ENCODE assay signal across 12 mouse cellular contexts in genomic region chr10:78001796-78002195, GRCm38 (mm10). TPM values are rescaled to one million over a fixed set of nuclear protein-coding genes. Genes with fewer than 3 reads are reported as not detected.
DNase-seq lines count a peak whose midpoint lies in the region; ATAC-seq and TF ChIP-seq lines count a peak whose summit lies in the region.
"Had no signal": no experiment of that assay in that cellular context is flagged by ENCODE, and none has a peak within 500 bp of the region (broad histone marks: within the 10 kb centered on the region; RNA-seq: fewer than 3 reads in every experiment).

No protein-coding gene starts in this region.

- peaks cover 38% of the 10 kb centered on the region for H3K36me3 ChIP-seq in lung, postnatal 0 days (ENCODE audit: insufficient read depth, low read length)
- peaks cover 6% of the 10 kb centered on the region for H3K36me3 ChIP-seq in thymus, adult 2 months (ENCODE audit: control insufficient read depth, insufficient read depth, low read length)

- no peak overlapping the region for H3K9ac ChIP-seq in lung, postnatal 0 days (replicated peaks; ENCODE audit: low read depth)

- no peaks in the 10 kb centered on the region for H3K4me1 ChIP-seq in lung, postnatal 0 days (ENCODE audit: insufficient read depth, low read depth, low read length)
- no peaks in the 10 kb centered on the region for H3K4me1 ChIP-seq in thymus, adult 2 months (replicated peaks; ENCODE audit: control insufficient read depth, insufficient read depth, low read length)

- no peak overlapping the region for H3K27ac ChIP-seq in lung, postnatal 0 days (ENCODE audit: low read length)
- no peak overlapping the region for H3K27ac ChIP-seq in thymus, adult 2 months (ENCODE audit: control insufficient read depth, insufficient read depth, low read length)

- TF ChIP-seq POLR2A in thymus, adult 2 months (IDR thresholded peaks at IDR 0.05; ENCODE audit: control insufficient read depth, extremely low read depth, insufficient read depth, low read length, poor library complexity): no peak

- no peak for TF ChIP-seq CTCF in lung, postnatal 0 days (IDR thresholded peaks at IDR 0.05)
- no peak for TF ChIP-seq CTCF in thymus, adult 2 months (IDR thresholded peaks at IDR 0.05; ENCODE audit: borderline replicate concordance, control insufficient read depth, extremely low read depth, insufficient read depth, low read length, poor library complexity)

- H3K4me2 ChIP-seq in lung, postnatal 0 days (replicated peaks; ENCODE audit: low read depth, low read length): no peak overlapping the region

- H3K4me3 ChIP-seq in lung, postnatal 0 days (ENCODE audit: low read depth, low read length): no peak overlapping the region
- H3K4me3 ChIP-seq in thymus, adult 2 months (ENCODE audit: control insufficient read depth, insufficient read depth, low read length): no peak overlapping the region

- ATAC-seq in lung, postnatal 0 days: no peak
- ATAC-seq: activated CD4-positive, CD25-positive, alpha-beta regulatory T cell, adult 4 months had no signal

- WGBS in lung, postnatal 0 days: 72% methylated on average over 11 of the region's 11 CpGs
- WGBS in thymus, adult 2 months: 97% methylated on average over 11 of the region's 11 CpGs

- H3K27me3 ChIP-seq in lung, postnatal 0 days (replicated peaks; ENCODE audit: insufficient read depth, low read length): no peaks in the 10 kb centered on the region
- no peaks in the 10 kb centered on the region for H3K27me3 ChIP-seq in thymus, adult 2 months (ENCODE audit: control insufficient read depth, insufficient read depth, low read length)

- TF ChIP-seq EP300 in lung, postnatal 0 days (IDR thresholded peaks at IDR 0.05): no peak

- H3K9me3 ChIP-seq in lung, postnatal 0 days (ENCODE audit: low read length): no peaks in the 10 kb centered on the region

- peak; percentile 52 for DNase-seq in lung, postnatal 10 days
- no peak for DNase-seq in lung, postnatal 0 days (ENCODE audit: low spot score)
- DNase-seq in heart, adult 8-10 months (ENCODE audit: low spot score): peak; percentile 50
- peak; percentile 85 for DNase-seq in left cerebral cortex, adult 11 months (ENCODE audit: low spot score)
- peak; percentile 92 to 93 for DNase-seq in right cerebral cortex, postnatal 36 days (ENCODE audit: low spot score in 2 of 2)
- DNase-seq in thymus, adult 2 months: no peak
- DNase-seq in embryo, embryonic 11 days: no peak
- DNase-seq in spleen, postnatal 36 days (ENCODE audit: low spot score in 2 of 2): no peak
- DNase-seq: cerebellum, adult 11-12 months; kidney, postnatal 10 days had no signal

RNA-seq across cellular contexts. Expression of gene Pfkl, which starts 8.1 kb away (rescaled TPM):
- polyA plus RNA-seq in lung, postnatal 0 days (2015; fragmentation: Nextera tagmentation; extraction: Ambion mirVana): 35.6 and 40.0 TPM in 2 replicates
- total RNA-seq in heart, adult 8-10 months (2022): 100 to 1,000 TPM; 124 to 159 (median 130) TPM
- 81.2 and 93.7 TPM in 2 replicates for polyA plus RNA-seq in thymus, adult 2 months (2012; rRNA removed)

RNA-seq across cellular contexts. Expression of gene 1810043G02Rik, which starts 23.5 kb away (rescaled TPM):
- 15.1 and 16.8 TPM in 2 replicates for polyA plus RNA-seq in lung, postnatal 0 days (2015; fragmentation: Nextera tagmentation; extraction: Ambion mirVana)
- total RNA-seq in heart, adult 8-10 months (2022): 10 to 100 TPM; 10.7 to 13.5 (median 12.2) TPM
- 39.0 and 49.5 TPM in 2 replicates for polyA plus RNA-seq in thymus, adult 2 months (2012; rRNA removed)

RNA-seq across cellular contexts. Expression of gene Trpm2, which starts 31.4 kb away (rescaled TPM):
- polyA plus RNA-seq in lung, postnatal 0 days (2015; fragmentation: Nextera tagmentation; extraction: Ambion mirVana): 0.52 and 0.74 TPM in 2 replicates
- total RNA-seq in heart, adult 8-10 months (2022): 1 to 10 TPM in 1 of 4 experiments, under 1 TPM in 3; 0.44 to 1.8 (median 0.61) TPM
- 16.4 and 21.0 TPM in 2 replicates for polyA plus RNA-seq in thymus, adult 2 months (2012; rRNA removed)

RNA-seq across cellular contexts. Expression of gene Dnmt3l, which starts 40.0 kb away (rescaled TPM):
- polyA plus RNA-seq in lung, postnatal 0 days (2015; fragmentation: Nextera tagmentation; extraction: Ambion mirVana): 0.36 TPM in 1 of 2 replicates, not detected in the other
- under 1 TPM in 2 of 4 experiments, not detected in 2; 0.38 to 0.65 TPM for total RNA-seq in heart, adult 8-10 months (2022)
- 0.93 and 1.8 TPM in 2 replicates for polyA plus RNA-seq in thymus, adult 2 months (2012; rRNA removed)
- total RNA-seq: heart, postnatal 36 days had no signal
- polyA plus RNA-seq: activated CD4-positive, CD25-positive, alpha-beta regulatory T cell, adult 4 months had no signal

RNA-seq across cellular contexts. Expression of gene Aire, which starts 41.6 kb away (rescaled TPM):
- polyA plus RNA-seq in lung, postnatal 0 days (2015; fragmentation: Nextera tagmentation; extraction: Ambion mirVana): not detected in 2 replicates
- total RNA-seq in heart, adult 8-10 months (2022): not detected
- polyA plus RNA-seq in thymus, adult 2 months (2012; rRNA removed): 84.0 and 93.7 TPM in 2 replicates
- total RNA-seq: heart, postnatal 36 days had no signal

Comparison
In these comparisons a context has a peak if more than half of its experiments do, and no peak if none do; other contexts are left out.
1. DNase-seq: peak in lung, postnatal 10 days (single experiment), heart, adult 8-10 months (single experiment), left cerebral cortex, adult 11 months (single experiment) and right cerebral cortex, postnatal 36 days (2 of 2); none in lung, postnatal 0 days (single experiment), thymus, adult 2 months (single experiment), embryo, embryonic 11 days (single experiment) and spleen, postnatal 36 days (0 of 2).